Mouse (Mus musculus) cerebral cortex, adult 2 months (tissue): ENCODE data around the gene Cldn12.

ENCODE experiments used
- WGBS: fragments of 180-500 bp; shearing (Covaris S2); methylation state at CpG from one replicate; pipeline ENCODE4 v1.1.7; 2018; 5-methylcytosine and 5-hydroxymethylcytosine counted together

Gene Cldn12

GRCm38 (mm10) chr5:5514196-5515076, at the start of gene Cldn12:
Gene Cldn12, minus strand, starts transcription at chr5:5514958.
- WGBS: under 1% methylated on average over 79 of the region's 79 CpGs

DNA sequence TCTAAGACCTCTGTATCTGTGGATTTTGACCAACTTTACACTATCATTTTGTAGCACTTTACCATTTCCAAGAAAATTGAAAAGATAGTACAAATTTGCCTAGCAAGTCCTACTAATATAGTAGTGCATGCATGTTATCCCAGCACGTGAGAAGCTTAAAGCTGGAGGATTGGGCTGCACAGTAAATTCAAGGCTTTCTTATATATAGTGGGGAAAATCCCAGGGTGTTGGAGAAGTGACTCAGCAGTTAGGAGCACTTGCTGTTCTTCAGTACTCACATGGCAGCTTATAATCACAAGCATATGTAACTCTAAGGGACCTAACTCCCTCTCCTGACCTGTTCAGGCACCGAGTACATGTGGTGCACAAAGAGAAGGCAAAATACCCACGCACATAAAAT, 47.7 kb upstream of the Cldn12 start:
- whole genome bisulfite sequencing: 80% methylated on average over 3 of the region's 3 CpGs

GRCm38 (mm10) chr5:5561041-5561706, 46.4 kb upstream of the Cldn12 start:
- 75% methylated on average over 4 of the region's 4 CpGs for WGBS

- WGBS: 31% methylated on average over 8 of the region's 8 CpGs
Observed at GRCm38 (mm10) chr5:5559798-5560197, 45.0 kb upstream of the Cldn12 start.

DNA sequence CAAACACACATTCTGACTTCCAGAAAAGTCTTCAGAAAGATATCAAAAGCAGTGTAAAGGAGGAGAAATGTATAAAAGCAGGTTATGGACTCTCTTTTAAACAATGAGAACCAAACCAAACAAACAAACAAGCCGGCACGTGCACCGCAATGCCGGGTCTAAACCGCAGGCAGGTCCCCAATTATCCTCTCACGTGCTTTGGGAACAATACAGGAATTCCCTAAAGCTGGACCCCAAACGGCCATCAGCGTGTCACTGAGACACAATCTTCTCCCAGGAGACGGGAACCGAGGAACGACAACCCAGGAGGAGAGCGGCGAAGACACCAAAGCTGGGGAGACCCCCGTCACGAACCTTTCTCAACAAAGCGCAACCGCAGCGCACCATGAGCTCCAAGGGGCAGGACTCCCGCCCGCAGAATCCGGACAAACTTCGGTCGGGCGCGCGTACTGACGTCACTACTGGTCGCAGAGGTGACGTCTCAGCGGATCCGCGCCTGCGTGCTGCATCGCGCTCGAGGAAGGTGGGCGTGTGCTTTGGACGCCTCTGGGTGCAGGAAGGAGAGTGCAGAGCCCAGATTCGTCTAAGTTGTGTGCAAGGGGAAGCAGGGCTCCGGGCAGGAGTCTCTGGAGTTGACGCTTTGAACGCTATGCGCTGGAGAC, 44.5 kb upstream of the Cldn12 start, which contains the start of gene Gtpbp10:
Gene Gtpbp10, minus strand, starts transcription at position 460 of the 662 bp plus-strand sequence.
- WGBS: under 1% methylated on average over 43 of the region's 43 CpGs

DNA sequence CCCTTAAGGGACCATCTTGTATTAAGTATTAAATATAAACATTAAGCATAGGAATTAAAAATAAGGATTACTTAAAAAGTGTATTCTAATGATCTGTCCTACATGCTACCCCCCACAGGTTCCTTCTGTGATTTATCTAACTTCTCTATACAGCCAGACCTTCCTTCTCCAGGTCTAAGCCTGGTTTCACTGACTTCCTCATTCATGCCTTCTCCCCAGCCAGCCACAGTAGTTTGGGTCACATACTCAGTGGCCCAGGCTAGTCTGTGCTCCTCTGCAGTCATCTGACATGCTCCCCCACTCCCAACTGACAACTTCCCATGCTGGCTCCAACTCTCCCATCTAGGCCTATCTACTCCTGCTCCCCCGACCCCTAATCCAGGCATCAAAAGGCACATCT, 36.4 kb upstream of the Cldn12 start:
- WGBS: 90% methylated on average over 1 of the region's 1 CpGs

DNA sequence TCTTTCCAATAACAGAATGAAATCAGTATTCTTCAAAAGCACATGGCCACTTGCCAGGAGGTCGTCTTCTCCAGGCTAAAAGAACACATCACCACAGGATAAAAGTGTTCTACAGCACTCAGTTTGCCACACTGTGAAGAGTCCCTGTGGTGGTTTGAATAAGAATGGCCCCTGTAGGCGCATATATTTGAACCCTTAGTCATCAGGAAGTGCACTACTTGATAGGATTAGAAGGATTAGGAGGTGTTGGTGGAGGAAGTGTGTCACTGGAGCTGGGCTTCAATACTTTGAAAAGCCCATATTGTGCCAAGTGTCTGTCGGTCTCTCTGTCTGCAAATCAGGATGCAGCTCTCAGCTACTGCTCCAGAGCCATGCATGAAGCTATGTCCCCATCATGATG, 25.6 kb upstream of the Cldn12 start:
- 64% methylated on average over 3 of the region's 3 CpGs for WGBS

DNA sequence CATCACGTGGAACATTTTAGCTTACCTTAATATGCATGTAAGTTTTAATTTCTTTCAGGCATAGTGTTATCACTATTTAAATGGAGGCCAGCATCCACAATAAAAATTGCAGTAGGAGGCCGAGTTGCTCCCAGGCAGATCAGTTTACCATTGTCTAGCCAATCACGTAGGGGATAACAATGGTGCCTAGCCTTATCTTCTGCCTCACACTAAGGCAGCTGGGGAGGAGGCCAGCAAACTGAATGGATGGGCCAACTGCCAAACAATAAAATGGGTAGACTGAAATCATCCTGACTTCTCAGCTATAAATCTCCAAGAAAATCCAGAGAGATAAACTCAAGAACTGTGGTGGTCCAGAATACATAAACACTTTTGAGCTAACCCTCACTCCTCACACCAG, 25.0 kb upstream of the Cldn12 start:
- 81% methylated on average over 3 of the region's 3 CpGs for WGBS

- WGBS: 90% methylated on average over 1 of the region's 1 CpGs
Observed at GRCm38 (mm10) chr5:5536131-5536530, 21.4 kb upstream of the Cldn12 start.

GRCm38 (mm10) chr5:5533656-5534420, 19.1 kb upstream of the Cldn12 start:
- WGBS: 88% methylated on average over 3 of the region's 3 CpGs

DNA sequence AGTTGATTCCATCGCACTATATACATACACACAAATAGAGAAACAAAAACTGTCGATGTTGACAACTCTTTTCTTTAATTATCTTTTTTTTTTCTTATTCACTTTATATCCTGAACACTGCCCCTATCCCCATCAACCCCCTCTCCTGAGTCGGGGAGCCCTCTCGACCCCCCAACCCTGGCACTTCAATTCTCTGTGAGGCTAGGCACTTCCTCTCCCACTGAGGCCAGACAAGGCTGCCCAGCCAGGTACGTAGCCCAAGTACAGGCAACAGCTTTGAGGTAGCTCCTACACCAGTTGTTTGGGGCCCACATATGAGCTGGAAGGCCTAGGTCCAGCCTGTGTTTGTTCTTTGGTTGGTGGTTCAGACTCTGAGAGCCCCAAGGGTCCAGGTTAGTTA, 653 bp upstream of the Cldn12 start:
- 78% methylated on average over 5 of the region's 5 CpGs for WGBS

DNA sequence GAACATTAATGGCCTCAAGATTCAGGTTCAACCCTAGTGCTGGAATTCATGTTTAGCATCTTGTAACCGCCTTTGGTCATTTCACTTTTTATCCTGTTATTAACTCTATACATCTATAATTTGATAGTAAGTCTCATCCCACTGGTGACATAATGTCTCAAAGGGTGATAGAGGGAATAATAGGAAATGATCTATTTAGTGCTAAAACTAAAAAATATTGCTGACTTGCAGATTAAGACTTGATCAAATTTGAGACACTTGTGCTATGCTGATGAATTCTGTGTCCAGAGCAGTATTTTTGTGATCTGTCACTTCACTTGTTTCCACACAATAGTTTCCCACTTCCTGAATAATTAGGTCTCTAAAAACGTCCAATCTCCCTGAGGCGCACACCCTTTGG, 3.4 kb downstream of the Cldn12 start:
- WGBS: 72% methylated on average over 3 of the region's 3 CpGs

GRCm38 (mm10) chr5:5510989-5511388, 3.8 kb downstream of the Cldn12 start:
- WGBS: 45% methylated on average over 5 of the region's 5 CpGs

DNA sequence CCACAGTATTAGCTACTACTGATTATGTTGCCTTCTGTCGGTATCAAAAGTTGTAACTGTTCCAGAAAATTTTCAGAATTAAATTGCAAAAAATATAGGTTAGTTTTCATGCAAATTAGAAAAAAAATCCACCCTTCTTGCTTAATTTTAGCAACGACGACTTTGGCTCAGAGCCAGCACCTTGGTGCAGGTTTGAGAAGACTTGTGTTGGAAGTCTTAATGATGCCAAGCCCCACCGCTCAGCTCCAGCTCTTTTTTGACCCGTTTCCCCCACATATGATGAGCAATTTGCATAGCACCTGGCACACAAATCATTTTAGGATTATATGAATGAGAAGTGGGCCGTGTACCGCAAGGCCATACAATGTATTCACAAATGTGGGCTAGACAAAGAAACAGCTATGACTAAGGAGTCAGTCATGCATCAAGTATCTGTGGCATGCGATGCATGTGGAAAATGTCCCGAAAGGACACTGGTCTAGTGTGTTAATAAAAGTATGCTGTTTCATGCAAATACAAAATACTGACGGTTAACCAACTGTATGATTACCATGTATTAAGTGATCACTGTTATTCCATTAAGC, 4.4 kb downstream of the Cldn12 start:
- 49% methylated on average over 10 of the region's 10 CpGs for WGBS

- WGBS: 70% methylated on average over 10 of the region's 10 CpGs
Observed at GRCm38 (mm10) chr5:5508231-5508630, 6.5 kb downstream of the Cldn12 start.

DNA sequence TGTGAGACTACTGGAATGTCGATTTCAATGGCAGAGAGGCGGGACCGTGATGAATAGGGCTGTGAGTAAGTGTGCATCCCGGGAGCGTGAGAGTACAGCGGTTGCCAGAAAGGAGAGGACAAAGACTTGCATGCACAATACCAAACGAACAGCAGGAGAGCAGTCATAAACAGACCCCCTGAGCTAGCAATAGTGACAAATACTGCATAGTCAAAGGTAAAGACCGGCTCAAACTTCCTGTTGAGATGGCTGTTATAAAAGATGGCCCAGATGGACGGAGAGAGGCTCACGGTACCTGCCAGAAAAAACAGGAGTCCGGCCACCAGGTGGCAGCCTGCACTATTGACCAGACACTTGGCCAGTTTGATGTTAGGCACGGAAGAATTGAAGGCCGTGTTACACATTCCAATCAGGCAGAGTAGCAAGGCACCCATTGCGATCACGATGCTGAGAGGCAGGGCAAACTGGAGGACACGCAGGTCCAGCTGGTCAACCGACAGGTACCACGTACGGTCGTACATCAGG, 7.0 kb downstream of the Cldn12 start:
- 45% methylated on average over 20 of the region's 20 CpGs for WGBS

DNA sequence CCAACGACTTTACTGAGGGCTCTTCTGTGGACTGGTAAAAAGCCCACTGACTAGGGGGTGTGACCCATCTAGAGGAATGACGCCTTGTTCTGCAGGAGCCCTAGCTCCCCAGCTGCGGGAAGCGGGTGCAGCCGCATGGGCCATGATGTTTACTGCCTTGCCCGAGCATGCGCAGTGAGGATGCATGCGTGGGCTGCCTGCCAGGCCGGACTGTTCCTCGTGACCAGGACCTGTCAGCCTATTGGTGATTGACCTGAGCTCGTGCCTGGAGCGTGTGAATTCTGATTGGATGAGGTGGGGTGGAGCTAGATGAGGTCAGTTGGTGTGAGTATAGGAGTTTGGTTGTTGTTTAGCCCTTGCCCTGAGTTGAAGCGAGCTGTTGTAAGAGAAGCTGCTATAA, 10.3 kb downstream of the Cldn12 start:
- 89% methylated on average over 13 of the region's 13 CpGs for WGBS

GRCm38 (mm10) chr5:5503381-5503780, 11.4 kb downstream of the Cldn12 start:
- WGBS: 65% methylated on average over 4 of the region's 4 CpGs

DNA sequence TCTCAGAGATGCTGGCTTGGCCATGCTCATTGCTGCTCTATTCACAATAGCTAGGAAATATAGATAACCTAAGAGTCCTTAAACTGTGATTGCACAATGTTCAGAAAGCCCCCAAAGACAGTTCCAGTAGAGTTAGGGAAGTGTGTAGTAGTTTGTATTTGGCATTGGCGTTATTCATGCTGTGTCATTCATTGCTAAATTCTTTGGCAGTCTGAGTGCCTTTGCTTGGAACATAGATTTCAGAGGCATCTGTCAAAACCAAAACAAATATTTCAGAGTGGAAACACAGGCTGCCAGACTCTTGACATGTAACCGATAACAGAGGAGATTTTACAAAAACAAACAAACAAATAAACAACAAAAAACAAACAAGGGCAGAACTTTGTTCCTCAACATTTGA, 13.2 kb downstream of the Cldn12 start:
- WGBS: 37% methylated on average over 2 of the region's 2 CpGs

GRCm38 (mm10) chr5:5496393-5496792, 18.4 kb downstream of the Cldn12 start:
- 55% methylated on average over 3 of the region's 3 CpGs for WGBS

GRCm38 (mm10) chr5:5495042-5495441, 19.7 kb downstream of the Cldn12 start:
- 90% methylated on average over 4 of the region's 4 CpGs for WGBS
